Mouse (Mus musculus) hindbrain, postnatal 0 days (tissue): ENCODE results near the gene Pard3. TPM values are rescaled to one million over a fixed set of nuclear protein-coding genes. Genes with fewer than 3 reads are reported as not detected.

Source experiments
- ATAC-seq: fragments of 200-750 bp; cut with Nextera tagmentation; 2 replicates; pipeline ENCODE4 v1.8.0; 2017; ENCODE audit warnings: mild to moderate bottlenecking, moderate TSS enrichment, moderate library complexity
- DNase-seq: peaks from one replicate; pipeline ENCODE4 v3.0.0-alpha.2; 2015; ENCODE audit warnings: low spot score
- H3K27ac ChIP-seq: fragments of 300-500 bp; sonication (generic); 2 replicates; pipeline ENCODE4 v1.5.1; 2014; ENCODE audit warnings: mild to moderate bottlenecking
- H3K27me3 ChIP-seq: fragments of 300-500 bp; sonication (generic); 2 replicates; pipeline ENCODE4 v1.6.1; 2014; ENCODE audit warnings: low read length, mixed read lengths; ENCODE audit not compliant: insufficient read depth
- H3K36me3 ChIP-seq: fragments of 300-500 bp; sonication (generic); 2 replicates; pipeline ENCODE4 v1.6.1; 2014; ENCODE audit warnings: low read length, mixed read lengths; ENCODE audit not compliant: insufficient read depth
- H3K4me1 ChIP-seq: fragments of 300-500 bp; sonication (generic); 2 replicates; pipeline ENCODE4 v1.6.1; 2014; ENCODE audit warnings: antibody characterized with exemption, low read length, mixed read lengths; ENCODE audit not compliant: insufficient read depth
- H3K4me2 ChIP-seq: fragments of 300-500 bp; sonication (generic); 2 replicates; pipeline ENCODE4 v1.6.1; 2014; ENCODE audit warnings: low read depth, mild to moderate bottlenecking, low read length, moderate library complexity, mixed read lengths
- H3K4me3 ChIP-seq: fragments of 300-500 bp; sonication (generic); 2 replicates; pipeline ENCODE4 v1.5.1; 2014; ENCODE audit warnings: low read length
- H3K9ac ChIP-seq: fragments of 300-500 bp; sonication (generic); replicated peaks from 2 replicates; pipeline ENCODE4 v1.6.1; 2014; ENCODE audit warnings: mild to moderate bottlenecking, low read length, moderate library complexity, mixed read lengths
- H3K9me3 ChIP-seq: fragments of 300-500 bp; sonication (generic); 2 replicates; pipeline ENCODE4 v1.6.1; 2016; ENCODE audit warnings: low read length, mixed read lengths
- CTCF ChIP-seq: IDR thresholded peaks from 2 replicates; pipeline ENCODE4 v1.5.1; 2016; ENCODE audit warnings: antibody characterized with exemption, control low read depth, low read depth
- WGBS: fragments of 180-500 bp; shearing (Covaris S2); extraction: QIAGEN DNeasy Blood & Tissue Kit; methylation state at CpG from one replicate; pipeline ENCODE4 v1.1.7; 2014; 5-methylcytosine and 5-hydroxymethylcytosine counted together
- polyA plus RNA-seq: library from polyadenylated mRNA; unstranded; fragments of >200 nt; fragmentation: Nextera tagmentation; extraction: Ambion mirVana; gene quantifications from 2 replicates; pipeline ENCODE4 v1.2.1, GENCODE M21; 2015
- total RNA-seq: library from RNA; depleted of rRNA; stranded (reverse); fragments of >200 nt; gene quantifications from 2 replicates; pipeline ENCODE4 v1.2.3, GENCODE M21; 2014

Gene Pard3
- total and polyA plus RNA-seq, 2 experiments from 2014 or later = 11.9 to 29.3 TPM

- Histone ChIP-seq H3K4me2 (no peak overlapping the region), H3K27ac (no peak overlapping the region), H3K9ac (no peak overlapping the region), H3K4me1 (peaks cover 21% of the 10 kb centered on the region; the same call in 1 of the 2 replicates), H3K4me3 (no peak overlapping the region), H3K9me3 (no peaks in the 10 kb centered on the region), H3K36me3 (no peaks in the 10 kb centered on the region), H3K27me3 (no peaks in the 10 kb centered on the region)
- DNase-seq = no peak
- no peak for TF ChIP-seq CTCF
- ATAC-seq = no peak
These were observed 2.8 kb downstream of the Pard3 start for GRCm38 (mm10) chr8:127066501-127066900.

- Histone ChIP-seq H3K4me3 (no peak overlapping the region), H3K9ac (no peak overlapping the region), H3K4me2 (no peak overlapping the region), H3K9me3 (no peaks in the 10 kb centered on the region), H3K27ac (no peak overlapping the region), H3K27me3 (no peaks in the 10 kb centered on the region), H3K4me1 (peaks cover 20% of the 10 kb centered on the region; the same call in 1 of the 2 replicates), H3K36me3 (no peaks in the 10 kb centered on the region)
- no peak for TF ChIP-seq CTCF
- WGBS = 84% methylated on average over 3 of the region's 3 CpGs
- DNase-seq = no peak
- no peak for ATAC-seq
These were observed 5.0 kb downstream of the Pard3 start for GRCm38 (mm10) chr8:127068719-127069118.

GRCm38 (mm10) chr8:127070225-127070624 is 6.5 kb downstream of the Pard3 start:
- no peaks in the 10 kb centered on the region for H3K36me3 ChIP-seq
- H3K9ac ChIP-seq = no peak overlapping the region
- no peaks in the 10 kb centered on the region for H3K27me3 ChIP-seq
- H3K9me3 ChIP-seq = no peaks in the 10 kb centered on the region
- no peak overlapping the region for H3K4me3 ChIP-seq
- ATAC-seq (peak; percentile 86), DNase-seq (peak; percentile 85)
- no peak overlapping the region for H3K4me2 ChIP-seq
- H3K27ac ChIP-seq = no peak overlapping the region
- TF ChIP-seq CTCF = no peak
- WGBS = 44% methylated on average over 3 of the region's 3 CpGs
- peaks cover 17% of the 10 kb centered on the region; the same call in 1 of the 2 replicates for H3K4me1 ChIP-seq

- Histone ChIP-seq H3K4me2 (no peak overlapping the region), H3K27me3 (no peaks in the 10 kb centered on the region), H3K36me3 (no peaks in the 10 kb centered on the region), H3K4me1 (peaks cover 7% of the 10 kb centered on the region; the same call in 1 of the 2 replicates), H3K9me3 (no peaks in the 10 kb centered on the region), H3K9ac (no peak overlapping the region), H3K4me3 (no peak overlapping the region), H3K27ac (0 out of 2 replicates have a peak overlapping the region, but pooled peaks have one; percentile 0)
- no peak for TF ChIP-seq CTCF
- ATAC-seq = peak; percentile 40; the same call in 1 of the 2 replicates
- 58% methylated on average over 5 of the region's 5 CpGs for WGBS
- peak; percentile 32 for DNase-seq
These were observed 9.4 kb downstream of the Pard3 start for GRCm38 (mm10) chr8:127073052-127073618.

GRCm38 (mm10) chr8:127076511-127076910 is 12.8 kb downstream of the Pard3 start:
- DNase-seq (no peak), ATAC-seq (no peak)
- WGBS = 83% methylated on average over 7 of the region's 7 CpGs
- no peaks in the 10 kb centered on the region for H3K9me3 ChIP-seq
- H3K4me3 ChIP-seq = no peak overlapping the region
- no peak for TF ChIP-seq CTCF
- no peak overlapping the region for H3K9ac ChIP-seq
- no peak overlapping the region for H3K4me2 ChIP-seq
- H3K27ac ChIP-seq = no peak overlapping the region
- peaks cover 7% of the 10 kb centered on the region; the same call in 1 of the 2 replicates for H3K4me1 ChIP-seq
- no peaks in the 10 kb centered on the region for H3K36me3 ChIP-seq
- no peaks in the 10 kb centered on the region for H3K27me3 ChIP-seq

- no peak overlapping the region for H3K4me2 ChIP-seq
- H3K9me3 ChIP-seq = no peaks in the 10 kb centered on the region
- no peak for TF ChIP-seq CTCF
- no peaks in the 10 kb centered on the region for H3K4me1 ChIP-seq
- no peaks in the 10 kb centered on the region for H3K36me3 ChIP-seq
- no peak overlapping the region for H3K27ac ChIP-seq
- ATAC-seq = peak; percentile 58; the same call in 1 of the 2 replicates
- H3K4me3 ChIP-seq = no peak overlapping the region
- H3K9ac ChIP-seq = no peak overlapping the region
- 41% methylated on average over 5 of the region's 5 CpGs for WGBS
- DNase-seq = peak; percentile 20
- H3K27me3 ChIP-seq = no peaks in the 10 kb centered on the region
These were observed 15.6 kb downstream of the Pard3 start for GRCm38 (mm10) chr8:127079244-127079805.

GRCm38 (mm10) chr8:127081297-127081696 is 17.6 kb downstream of the Pard3 start:
- H3K4me1 ChIP-seq = no peaks in the 10 kb centered on the region
- WGBS = 97% methylated on average over 3 of the region's 3 CpGs
- no peak for TF ChIP-seq CTCF

More at GRCm38 (mm10) chr8:127081297-127081696, 17.6 kb downstream of the Pard3 start:
- Histone ChIP-seq H3K27ac (no peak overlapping the region), H3K9me3 (no peaks in the 10 kb centered on the region), H3K27me3 (no peaks in the 10 kb centered on the region), H3K36me3 (no peaks in the 10 kb centered on the region), H3K9ac (no peak overlapping the region), H3K4me2 (no peak overlapping the region), H3K4me3 (no peak overlapping the region)
- ATAC-seq (no peak), DNase-seq (no peak)
